Mouse (Mus musculus) embryonic facial prominence, embryonic 15.5 days (tissue): ENCODE measurements around the gene Trp53i11. TPM values are rescaled to one million over a fixed set of nuclear protein-coding genes. Genes with fewer than 3 reads are reported as not detected.

ENCODE experiments used
- ATAC-seq: fragments of 200-750 bp; cut with Nextera tagmentation; 2 replicates; pipeline ENCODE4 v1.8.0; 2017; ENCODE audit warnings: low read depth, moderate TSS enrichment; ENCODE audit not compliant: insufficient number of reproducible peaks, low FRiP score, low TSS enrichment
- H3K27ac ChIP-seq: fragments of 300-500 bp; sonication (generic); replicated peaks from 2 replicates; pipeline ENCODE4 v1.5.1; 2015; ENCODE audit warnings: mild to moderate bottlenecking, inconsistent platforms
- H3K27me3 ChIP-seq: fragments of 300-500 bp; sonication (generic); 2 replicates; pipeline ENCODE4 v1.6.1; 2015; ENCODE audit warnings: inconsistent platforms
- H3K36me3 ChIP-seq: fragments of 300-500 bp; sonication (generic); 2 replicates; pipeline ENCODE4 v1.6.1; 2015; ENCODE audit warnings: mild to moderate bottlenecking, inconsistent platforms
- H3K4me1 ChIP-seq: fragments of 300-500 bp; sonication (generic); 2 replicates; pipeline ENCODE4 v1.6.1; 2015; ENCODE audit warnings: inconsistent platforms
- H3K4me2 ChIP-seq: fragments of 300-500 bp; sonication (generic); replicated peaks from 2 replicates; pipeline ENCODE4 v1.6.1; 2015; ENCODE audit warnings: mild to moderate bottlenecking, inconsistent platforms
- H3K4me3 ChIP-seq: fragments of 300-500 bp; sonication (generic); replicated peaks from 2 replicates; pipeline ENCODE4 v1.5.1; 2015; ENCODE audit warnings: mild to moderate bottlenecking, inconsistent platforms
- H3K9ac ChIP-seq: fragments of 300-500 bp; sonication (generic); 2 replicates; pipeline ENCODE4 v1.6.1; 2015; ENCODE audit warnings: inconsistent platforms
- H3K9me3 ChIP-seq: fragments of 300-500 bp; sonication (generic); replicated peaks from 2 replicates; pipeline ENCODE4 v1.6.1; 2016; ENCODE audit warnings: inconsistent platforms
- WGBS: fragments of 180-500 bp; shearing (Covaris S2); methylation state at CpG from one replicate; pipeline ENCODE4 v1.1.7; 2015; 5-methylcytosine and 5-hydroxymethylcytosine counted together
- polyA plus RNA-seq: library from polyadenylated mRNA; unstranded; fragments of >200 nt; fragmentation: Nextera tagmentation; extraction: Ambion mirVana; gene quantifications from 2 replicates; pipeline ENCODE4 v1.2.1, GENCODE M21; 2015

Trp53i11 gene
- polyA plus RNA-seq, 1 experiment from 2014 or later: 46.4 TPM

DNA sequence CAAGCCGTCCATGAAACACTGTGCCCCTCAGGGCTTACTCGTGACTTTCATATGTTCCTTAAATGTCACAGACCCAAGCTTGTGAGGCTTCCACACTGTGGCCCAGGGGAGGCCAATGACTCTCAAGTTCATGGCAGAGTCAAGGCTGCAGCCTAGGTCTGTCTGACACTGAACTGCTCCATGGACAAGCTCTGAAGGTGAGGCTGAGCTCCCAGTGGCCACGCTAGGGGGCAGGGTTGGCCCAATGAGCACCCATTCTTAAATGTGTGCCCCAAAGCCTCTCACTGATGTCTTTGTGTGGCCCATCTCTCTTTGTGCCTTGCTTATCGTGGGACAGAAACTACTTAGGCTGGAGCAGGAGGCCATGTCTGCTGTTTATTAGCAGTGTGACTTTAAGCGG is 33.1 kb downstream of the Trp53i11 start:
- no peaks in the 10 kb centered on the region for H3K36me3 ChIP-seq
- no peak overlapping the region for H3K4me3 ChIP-seq
- H3K9ac ChIP-seq: no peak overlapping the region
- no peaks in the 10 kb centered on the region for H3K9me3 ChIP-seq
- peaks cover 17% of the 10 kb centered on the region for H3K4me1 ChIP-seq
- no peak for ATAC-seq
- 53% methylated on average over 5 of the region's 5 CpGs for WGBS
- no peak overlapping the region for H3K27ac ChIP-seq
- no peak overlapping the region for H3K4me2 ChIP-seq
- H3K27me3 ChIP-seq: no peaks in the 10 kb centered on the region; the same call in 1 of the 2 replicates

GRCm38 (mm10) chr2:93223463-93223862 is 36.1 kb downstream of the Trp53i11 start:
- Histone ChIP-seq H3K27ac (no peak overlapping the region), H3K4me1 (peaks cover 24% of the 10 kb centered on the region), H3K9ac (no peak overlapping the region), H3K36me3 (no peaks in the 10 kb centered on the region), H3K27me3 (no peaks in the 10 kb centered on the region), H3K4me2 (no peak overlapping the region), H3K9me3 (no peaks in the 10 kb centered on the region), H3K4me3 (no peak overlapping the region)
- WGBS: 58% methylated on average over 6 of the region's 6 CpGs
- no peak for ATAC-seq

- H3K36me3 ChIP-seq: no peaks in the 10 kb centered on the region
- peaks cover 25% of the 10 kb centered on the region for H3K4me1 ChIP-seq
- no peaks in the 10 kb centered on the region for H3K9me3 ChIP-seq
- no peak overlapping the region for H3K4me3 ChIP-seq
- no peaks in the 10 kb centered on the region for H3K27me3 ChIP-seq
- peak; percentile 70; the same call in 1 of the 2 replicates for ATAC-seq
- H3K27ac ChIP-seq: peak overlapping the region; percentile 65
- WGBS: 16% methylated on average over 20 of the region's 20 CpGs
- no peak overlapping the region for H3K9ac ChIP-seq
- H3K4me2 ChIP-seq: peak overlapping the region; percentile 15; the same call in 1 of the 2 replicates
Measured at GRCm38 (mm10) chr2:93226606-93227595, 39.6 kb downstream of the Trp53i11 start.

DNA sequence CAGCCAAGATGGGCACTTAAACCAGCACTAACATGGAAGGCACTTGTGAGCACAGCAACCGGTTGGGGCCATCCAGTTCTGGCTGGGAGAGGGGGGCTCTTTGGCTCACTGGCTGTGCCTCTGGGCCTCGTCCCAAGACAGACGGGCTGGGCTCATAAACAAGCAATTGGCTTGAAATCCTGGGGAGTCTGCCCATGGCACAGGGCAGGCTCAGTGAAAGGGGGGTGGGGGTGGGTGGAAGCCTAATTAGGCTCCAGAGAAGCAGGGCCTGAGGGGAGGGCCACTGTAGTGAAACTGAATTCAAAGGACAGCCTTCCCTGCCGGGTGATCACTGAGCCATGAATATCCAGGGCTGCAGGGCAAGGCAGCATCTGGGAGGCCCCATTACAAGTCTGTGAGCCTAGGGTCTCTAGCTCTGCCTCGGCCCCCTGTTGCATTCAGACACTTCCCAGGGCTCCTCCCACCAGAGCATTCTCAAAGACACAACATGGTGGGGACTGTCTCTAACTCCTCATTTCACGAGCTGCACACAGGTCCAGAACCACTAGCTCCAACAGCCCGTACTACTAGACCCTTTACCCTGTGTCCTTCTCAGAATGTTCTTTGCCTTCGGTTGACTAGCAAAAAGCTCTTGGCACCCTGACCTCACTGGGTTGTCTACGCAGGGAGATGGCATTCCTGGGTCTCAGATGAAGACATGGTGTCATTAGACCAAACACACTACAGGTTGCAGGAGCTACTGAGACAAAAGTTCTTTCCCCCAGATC is 40.5 kb downstream of the Trp53i11 start:
- peak; percentile 52 for ATAC-seq
- Histone ChIP-seq H3K27me3 (no peaks in the 10 kb centered on the region), H3K9me3 (no peaks in the 10 kb centered on the region), H3K4me2 (0 out of 2 replicates have a peak overlapping the region, but pooled peaks have one; percentile 15), H3K4me1 (peaks cover 25% of the 10 kb centered on the region), H3K27ac (peak overlapping the region; percentile 65), H3K9ac (no peak overlapping the region), H3K4me3 (no peak overlapping the region), H3K36me3 (no peaks in the 10 kb centered on the region)
- 41% methylated on average over 9 of the region's 9 CpGs for WGBS

DNA sequence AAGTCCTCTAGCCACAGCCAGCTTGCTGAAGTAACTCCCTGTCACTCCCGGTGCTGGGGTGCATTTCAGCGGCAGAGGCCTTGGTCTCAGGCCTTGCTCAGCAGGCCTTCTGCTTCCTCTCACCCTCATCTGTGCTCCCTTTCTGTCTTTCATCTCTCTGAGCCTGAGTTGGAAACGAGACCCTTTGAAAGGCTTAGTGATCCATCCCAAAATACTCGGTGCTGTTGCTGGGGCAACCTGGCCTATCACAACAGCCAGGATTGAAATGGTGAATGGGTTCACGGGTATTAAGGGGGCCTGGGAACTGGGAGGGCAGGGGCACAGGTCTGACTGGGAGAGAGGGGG is 41.1 kb downstream of the Trp53i11 start:
- Histone ChIP-seq H3K4me2 (no peak overlapping the region), H3K9ac (no peak overlapping the region), H3K9me3 (no peaks in the 10 kb centered on the region), H3K27ac (peak overlapping the region; percentile 65; the same call in 1 of the 2 replicates), H3K36me3 (no peaks in the 10 kb centered on the region), H3K4me1 (peaks cover 25% of the 10 kb centered on the region), H3K27me3 (no peaks in the 10 kb centered on the region), H3K4me3 (no peak overlapping the region)
- ATAC-seq: no peak
- 13% methylated on average over 5 of the region's 5 CpGs for WGBS

GRCm38 (mm10) chr2:93232141-93232540 is 44.8 kb downstream of the Trp53i11 start:
- Histone ChIP-seq H3K27ac (no peak overlapping the region), H3K36me3 (no peaks in the 10 kb centered on the region; the same call in 1 of the 2 replicates), H3K9ac (no peak overlapping the region), H3K9me3 (no peaks in the 10 kb centered on the region), H3K4me2 (no peak overlapping the region), H3K4me1 (peaks cover 16% of the 10 kb centered on the region), H3K27me3 (no peaks in the 10 kb centered on the region), H3K4me3 (no peak overlapping the region)
- ATAC-seq: no peak
- WGBS: 64% methylated on average over 1 of the region's 1 CpGs

- no peaks in the 10 kb centered on the region for H3K4me1 ChIP-seq
- H3K9ac ChIP-seq: no peak overlapping the region
- no peaks in the 10 kb centered on the region for H3K9me3 ChIP-seq
- H3K27me3 ChIP-seq: no peaks in the 10 kb centered on the region
- no peak overlapping the region for H3K27ac ChIP-seq
- H3K36me3 ChIP-seq: no peaks in the 10 kb centered on the region; the same call in 1 of the 2 replicates
- ATAC-seq: no peak
- no peak overlapping the region for H3K4me3 ChIP-seq
- WGBS: 60% methylated on average over 1 of the region's 1 CpGs
- H3K4me2 ChIP-seq: no peak overlapping the region
Measured at GRCm38 (mm10) chr2:93237055-93237454, 49.7 kb downstream of the Trp53i11 start.

DNA sequence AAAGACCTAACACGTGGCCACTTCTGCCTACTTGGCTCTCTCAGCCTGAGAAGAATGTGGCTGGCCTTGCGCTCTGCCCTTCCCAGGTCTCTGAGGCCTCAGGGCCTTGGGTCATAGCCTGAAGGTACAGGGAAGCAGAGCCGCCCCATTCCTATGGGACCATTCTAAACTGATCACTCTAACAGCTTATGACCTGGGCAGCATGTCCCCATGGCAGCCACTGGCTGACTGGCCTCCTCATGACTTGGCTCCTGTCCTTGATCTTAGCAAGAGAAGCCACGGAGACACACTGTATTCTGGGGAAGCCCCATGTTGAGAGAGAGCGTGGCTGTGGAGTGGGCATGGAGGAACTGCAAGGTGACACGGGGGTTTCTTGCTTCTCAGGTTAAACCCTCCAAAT is 51.5 kb downstream of the Trp53i11 start:
- H3K4me2 ChIP-seq: no peak overlapping the region
- no peaks in the 10 kb centered on the region; the same call in 1 of the 2 replicates for H3K36me3 ChIP-seq
- H3K9me3 ChIP-seq: no peaks in the 10 kb centered on the region
- 80% methylated on average over 6 of the region's 6 CpGs for WGBS
- H3K27me3 ChIP-seq: no peaks in the 10 kb centered on the region
- peaks cover 3% of the 10 kb centered on the region; the same call in 1 of the 2 replicates for H3K4me1 ChIP-seq
- no peak overlapping the region for H3K4me3 ChIP-seq
- H3K27ac ChIP-seq: no peak overlapping the region
- no peak overlapping the region for H3K9ac ChIP-seq
- ATAC-seq: no peak

GRCm38 (mm10) chr2:93242166-93242565 is 54.8 kb downstream of the Trp53i11 start:
- H3K4me2 ChIP-seq: no peak overlapping the region
- H3K36me3 ChIP-seq: no peaks in the 10 kb centered on the region
- no peaks in the 10 kb centered on the region for H3K9me3 ChIP-seq
- WGBS: 79% methylated on average over 5 of the region's 5 CpGs
- H3K27me3 ChIP-seq: no peaks in the 10 kb centered on the region
- H3K27ac ChIP-seq: no peak overlapping the region
- no peak overlapping the region for H3K9ac ChIP-seq
- no peak for ATAC-seq
- peaks cover 3% of the 10 kb centered on the region; the same call in 1 of the 2 replicates for H3K4me1 ChIP-seq
- no peak overlapping the region for H3K4me3 ChIP-seq

DNA sequence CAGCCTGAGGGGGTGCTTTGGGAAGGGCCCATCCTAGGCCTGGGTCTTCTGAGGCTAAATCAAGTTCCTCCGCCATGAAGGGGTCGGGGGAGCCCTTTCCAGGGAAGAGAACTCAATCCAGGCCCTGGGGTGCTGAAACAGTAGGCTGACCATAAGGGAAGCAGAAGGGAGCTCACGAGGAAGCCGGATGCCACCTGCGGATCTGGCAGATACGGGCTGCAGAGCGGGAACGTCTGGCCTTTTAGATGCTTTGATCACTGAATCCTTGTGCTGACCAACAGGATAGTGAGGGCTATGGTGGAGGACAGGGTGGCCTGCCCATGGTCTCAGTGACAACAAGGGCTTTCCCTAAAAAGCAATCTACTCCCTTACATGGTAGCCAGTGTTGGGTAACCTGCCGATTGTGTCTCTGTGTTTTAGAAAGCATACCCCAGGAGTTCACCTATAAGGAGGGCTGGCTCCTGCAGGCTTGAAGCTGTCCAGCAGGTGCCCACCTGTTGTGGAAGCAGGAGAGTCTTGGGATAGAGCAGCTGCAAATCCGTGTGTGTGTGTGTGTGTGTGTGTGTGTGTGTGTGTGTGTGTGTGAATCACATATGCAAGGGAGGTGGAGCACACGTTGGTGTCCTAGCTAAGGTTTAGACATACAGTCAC is 56.2 kb downstream of the Trp53i11 start:
- Histone ChIP-seq H3K4me2 (no peak overlapping the region), H3K9ac (no peak overlapping the region), H3K4me3 (no peak overlapping the region), H3K27ac (no peak overlapping the region), H3K4me1 (peaks cover 11% of the 10 kb centered on the region), H3K36me3 (no peaks in the 10 kb centered on the region), H3K9me3 (no peaks in the 10 kb centered on the region), H3K27me3 (no peaks in the 10 kb centered on the region)
- ATAC-seq: no peak
- 74% methylated on average over 11 of the region's 11 CpGs for WGBS

DNA sequence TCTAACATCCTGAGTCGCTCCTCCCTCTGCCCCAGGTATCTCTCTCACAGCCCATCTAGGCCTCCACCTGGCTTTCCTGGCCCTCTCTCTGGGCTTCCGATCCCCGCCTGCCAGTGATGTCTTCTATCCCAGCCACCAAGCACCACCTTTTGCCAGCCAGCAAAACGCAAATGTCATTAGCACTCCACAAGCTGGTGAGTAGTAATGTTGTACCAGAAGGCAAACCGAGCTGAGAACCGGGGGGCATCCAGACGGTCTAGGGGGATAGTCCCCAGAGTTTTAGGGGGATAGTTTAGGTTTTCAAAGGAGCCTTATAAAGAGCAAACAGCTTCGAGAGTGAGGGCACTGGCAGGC is 56.7 kb downstream of the Trp53i11 start:
- H3K9me3 ChIP-seq: no peaks in the 10 kb centered on the region
- no peak for ATAC-seq
- 73% methylated on average over 8 of the region's 8 CpGs for WGBS
- no peaks in the 10 kb centered on the region for H3K27me3 ChIP-seq
- no peak overlapping the region for H3K4me3 ChIP-seq
- H3K36me3 ChIP-seq: no peaks in the 10 kb centered on the region
- H3K9ac ChIP-seq: no peak overlapping the region
- H3K27ac ChIP-seq: no peak overlapping the region
- H3K4me1 ChIP-seq: peaks cover 16% of the 10 kb centered on the region
- H3K4me2 ChIP-seq: no peak overlapping the region
